Mouse (Mus musculus): ENCODE results near the gene Gm45021. TPM values are rescaled to one million over a fixed set of nuclear protein-coding genes. Genes with fewer than 3 reads are reported as not detected.

Gene Gm45021
- total and polyA plus RNA-seq, 3 experiments: not detected

DNA sequence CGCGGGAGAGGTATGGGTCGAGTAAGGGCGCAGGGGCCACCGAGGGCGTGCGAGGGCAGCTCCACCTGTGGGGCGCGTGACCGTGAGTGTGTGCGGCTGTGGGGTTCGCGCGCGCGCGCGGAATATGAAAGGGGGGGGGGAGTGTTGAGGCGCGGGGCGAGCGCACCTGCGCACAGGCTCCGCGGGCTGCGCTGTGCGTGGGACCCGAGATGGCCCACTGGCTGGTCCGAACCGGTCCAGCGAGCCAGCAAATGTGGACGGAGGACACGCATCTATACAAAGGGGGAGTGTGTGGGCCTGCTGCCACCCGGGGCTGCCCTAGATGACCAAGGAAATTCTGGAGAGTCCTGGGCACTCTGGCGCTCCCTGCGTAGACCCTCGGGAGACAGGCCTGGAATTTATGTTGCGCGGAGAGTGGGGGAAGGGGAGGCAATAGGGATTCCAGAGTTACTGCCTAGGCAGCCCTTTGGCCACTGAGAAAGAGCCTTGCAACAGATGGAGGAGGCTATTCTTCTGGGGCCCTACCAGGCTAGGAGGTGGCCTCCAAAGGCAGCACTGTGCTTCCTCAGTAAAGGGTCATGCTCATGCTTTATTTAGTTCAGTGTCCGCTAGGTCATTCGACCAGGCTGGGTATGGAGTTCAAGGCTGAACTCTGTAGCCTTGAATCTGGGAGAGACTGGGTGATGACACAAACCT, 4.8 kb downstream of the Gm45021 start:
- DNase-seq (ENCODE audit: low spot score) (no peak), ATAC-seq (ENCODE audit: extremely low read depth, insufficient number of reproducible peaks, low FRiP score, poor library complexity, severe bottlenecking) (no peak)
- Histone ChIP-seq H3K4me1 (ENCODE audit: insufficient read depth, low read depth, low read length) (no peaks in the 10 kb centered on the region), H3K4me3 (ENCODE audit: low read depth, low read length) (no peak overlapping the region), H3K9me3 (replicated peaks) (no peaks in the 10 kb centered on the region; the same call in 1 of the 2 replicates), H3K27me3 (ENCODE audit: insufficient read depth, low read length) (no peaks in the 10 kb centered on the region; the same call in 1 of the 2 replicates), H3K36me3 (replicated peaks) (no peaks in the 10 kb centered on the region)
- TF ChIP-seq GATA2 (IDR thresholded peaks at IDR 0.05; ENCODE audit: borderline replicate concordance, low read depth, low read length) (no peak), POLR2AphosphoS5 (IDR thresholded peaks at IDR 0.05; ENCODE audit: insufficient replicate concordance, low read depth, low read length) (no peak), TAL1 (conservative IDR thresholded peaks at IDR 0.05; ENCODE audit: low read depth, low read length) (no peak), CTCF (IDR thresholded peaks at IDR 0.05; ENCODE audit: low read depth, low read length) (no peak), GATA1 (IDR thresholded peaks at IDR 0.05; ENCODE audit: borderline replicate concordance, low read length) (no peak)

DNA sequence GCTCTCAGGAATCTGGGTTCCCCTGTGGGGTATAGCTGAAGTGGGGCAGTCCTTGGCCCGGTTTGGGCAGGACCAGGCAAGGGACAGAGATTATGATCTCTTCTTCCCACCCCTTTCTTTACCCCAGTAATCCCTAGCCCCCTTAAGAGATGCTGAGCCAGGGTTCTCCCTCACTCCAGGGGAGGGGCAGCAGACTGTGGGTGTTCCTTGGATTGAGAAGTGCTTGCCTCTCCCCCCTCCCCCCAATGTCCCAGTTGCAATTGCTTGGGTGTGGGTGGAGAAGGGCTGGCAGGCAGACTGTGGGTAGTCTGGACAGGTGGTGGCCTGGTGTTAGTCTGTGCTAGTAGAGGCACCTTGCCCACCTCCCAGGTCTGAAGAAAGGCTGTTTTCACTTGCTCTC, 5.9 kb downstream of the Gm45021 start:
- TF ChIP-seq TAL1 (conservative IDR thresholded peaks at IDR 0.05; ENCODE audit: low read depth, low read length): no peak
- TF ChIP-seq POLR2AphosphoS5 (IDR thresholded peaks at IDR 0.05; ENCODE audit: insufficient replicate concordance, low read depth, low read length): no peak
- Histone ChIP-seq H3K4me3 (ENCODE audit: low read depth, low read length) (no peak overlapping the region), H3K4me1 (ENCODE audit: insufficient read depth, low read depth, low read length) (no peaks in the 10 kb centered on the region), H3K36me3 (replicated peaks) (no peaks in the 10 kb centered on the region), H3K27me3 (ENCODE audit: insufficient read depth, low read length) (no peaks in the 10 kb centered on the region; the same call in 1 of the 2 replicates), H3K9me3 (replicated peaks) (no peaks in the 10 kb centered on the region; the same call in 1 of the 2 replicates)
- no peak for ATAC-seq (ENCODE audit: extremely low read depth, insufficient number of reproducible peaks, low FRiP score, poor library complexity, severe bottlenecking)
- DNase-seq (ENCODE audit: low spot score): no peak

DNA sequence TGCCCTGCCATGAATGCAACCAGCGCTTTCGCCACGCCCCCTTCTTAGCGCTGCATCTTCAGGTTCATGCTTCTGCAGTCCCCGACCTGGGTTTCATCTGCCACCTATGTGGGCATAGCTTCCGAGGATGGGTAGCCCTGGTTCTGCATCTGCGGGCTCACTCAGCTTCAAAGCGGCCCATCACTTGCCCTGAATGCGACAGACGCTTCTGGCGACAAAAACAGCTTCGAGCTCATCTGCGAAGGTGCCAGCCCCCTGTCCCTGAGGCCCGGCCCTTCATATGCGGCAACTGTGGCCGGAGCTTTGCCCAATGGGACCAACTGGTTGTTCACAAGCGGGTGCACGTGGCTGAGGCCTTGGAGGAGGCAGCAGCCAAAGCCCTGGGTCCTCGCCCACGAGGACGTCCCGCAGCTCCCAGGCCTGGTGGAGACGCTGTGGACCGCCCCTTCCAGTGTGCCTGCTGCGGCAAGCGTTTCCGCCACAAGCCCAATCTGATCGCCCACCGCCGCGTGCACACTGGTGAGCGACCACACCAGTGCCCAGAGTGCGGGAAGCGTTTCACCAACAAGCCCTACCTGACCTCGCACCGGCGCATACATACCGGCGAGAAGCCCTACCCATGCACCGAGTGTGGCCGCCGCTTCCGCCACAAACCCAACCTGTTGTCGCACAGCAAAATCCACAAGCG, 7.3 kb downstream of the Gm45021 start:
- H3K4me3 ChIP-seq (ENCODE audit: low read depth, low read length): no peak overlapping the region
- no peak for DNase-seq (ENCODE audit: low spot score)
- H3K9me3 ChIP-seq (replicated peaks): no peaks in the 10 kb centered on the region; the same call in 1 of the 2 replicates
- H3K4me1 ChIP-seq (ENCODE audit: insufficient read depth, low read depth, low read length): no peaks in the 10 kb centered on the region
- H3K27me3 ChIP-seq (ENCODE audit: insufficient read depth, low read length): no peaks in the 10 kb centered on the region; the same call in 1 of the 2 replicates
- TF ChIP-seq GATA2 (IDR thresholded peaks at IDR 0.05; ENCODE audit: borderline replicate concordance, low read depth, low read length) (no peak), POLR2AphosphoS5 (IDR thresholded peaks at IDR 0.05; ENCODE audit: insufficient replicate concordance, low read depth, low read length) (no peak)
- H3K36me3 ChIP-seq (replicated peaks): no peaks in the 10 kb centered on the region
- no peak for ATAC-seq (ENCODE audit: extremely low read depth, insufficient number of reproducible peaks, low FRiP score, poor library complexity, severe bottlenecking)

DNA sequence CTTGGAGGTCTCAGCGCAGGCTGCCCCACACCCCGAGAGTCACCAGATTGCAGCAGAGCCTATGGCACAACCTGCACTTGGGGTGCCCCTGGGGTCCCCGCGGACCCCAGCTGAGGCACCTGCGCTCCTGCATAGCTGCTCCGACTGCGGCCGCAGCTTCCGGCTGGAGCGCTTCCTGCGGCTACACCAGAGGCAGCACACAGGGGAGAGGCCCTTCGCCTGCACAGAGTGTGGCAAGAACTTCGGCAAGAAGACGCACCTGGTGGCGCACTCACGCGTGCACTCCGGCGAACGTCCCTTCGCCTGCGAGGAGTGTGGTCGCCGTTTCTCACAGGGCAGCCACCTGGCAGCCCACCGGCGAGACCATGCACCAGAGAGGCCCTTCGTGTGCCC, 7.8 kb downstream of the Gm45021 start:
- Histone ChIP-seq H3K4me1 (ENCODE audit: insufficient read depth, low read depth, low read length) (no peaks in the 10 kb centered on the region), H3K4me3 (ENCODE audit: low read depth, low read length) (no peak overlapping the region), H3K36me3 (replicated peaks) (no peaks in the 10 kb centered on the region), H3K27me3 (ENCODE audit: insufficient read depth, low read length) (no peaks in the 10 kb centered on the region; the same call in 1 of the 2 replicates), H3K9me3 (replicated peaks) (no peaks in the 10 kb centered on the region; the same call in 1 of the 2 replicates)
- DNase-seq (ENCODE audit: low spot score): no peak
- no peak for ATAC-seq (ENCODE audit: extremely low read depth, insufficient number of reproducible peaks, low FRiP score, poor library complexity, severe bottlenecking)
- TF ChIP-seq CTCF (IDR thresholded peaks at IDR 0.05; ENCODE audit: low read depth, low read length) (no peak), GATA1 (IDR thresholded peaks at IDR 0.05; ENCODE audit: borderline replicate concordance, low read length) (no peak), GATA2 (IDR thresholded peaks at IDR 0.05; ENCODE audit: borderline replicate concordance, low read depth, low read length) (no peak), TAL1 (conservative IDR thresholded peaks at IDR 0.05; ENCODE audit: low read depth, low read length) (no peak), POLR2AphosphoS5 (IDR thresholded peaks at IDR 0.05; ENCODE audit: insufficient replicate concordance, low read depth, low read length) (no peak)

GRCm38 (mm10) chr6:48600594-48600993, 11.2 kb downstream of the Gm45021 start:
- Histone ChIP-seq H3K9me3 (replicated peaks) (no peaks in the 10 kb centered on the region; the same call in 1 of the 2 replicates), H3K36me3 (replicated peaks) (no peaks in the 10 kb centered on the region), H3K27me3 (ENCODE audit: insufficient read depth, low read length) (no peaks in the 10 kb centered on the region), H3K4me1 (ENCODE audit: insufficient read depth, low read depth, low read length) (no peaks in the 10 kb centered on the region), H3K4me3 (ENCODE audit: low read depth, low read length) (no peak overlapping the region)
- TF ChIP-seq GATA1 (IDR thresholded peaks at IDR 0.05; ENCODE audit: borderline replicate concordance, low read length) (no peak), TAL1 (conservative IDR thresholded peaks at IDR 0.05; ENCODE audit: low read depth, low read length) (no peak), POLR2AphosphoS5 (IDR thresholded peaks at IDR 0.05; ENCODE audit: insufficient replicate concordance, low read depth, low read length) (no peak), CTCF (IDR thresholded peaks at IDR 0.05; ENCODE audit: low read depth, low read length) (no peak), GATA2 (IDR thresholded peaks at IDR 0.05; ENCODE audit: borderline replicate concordance, low read depth, low read length) (no peak)
- no peak for ATAC-seq (ENCODE audit: extremely low read depth, insufficient number of reproducible peaks, low FRiP score, poor library complexity, severe bottlenecking)
- DNase-seq (ENCODE audit: low spot score): no peak

DNA sequence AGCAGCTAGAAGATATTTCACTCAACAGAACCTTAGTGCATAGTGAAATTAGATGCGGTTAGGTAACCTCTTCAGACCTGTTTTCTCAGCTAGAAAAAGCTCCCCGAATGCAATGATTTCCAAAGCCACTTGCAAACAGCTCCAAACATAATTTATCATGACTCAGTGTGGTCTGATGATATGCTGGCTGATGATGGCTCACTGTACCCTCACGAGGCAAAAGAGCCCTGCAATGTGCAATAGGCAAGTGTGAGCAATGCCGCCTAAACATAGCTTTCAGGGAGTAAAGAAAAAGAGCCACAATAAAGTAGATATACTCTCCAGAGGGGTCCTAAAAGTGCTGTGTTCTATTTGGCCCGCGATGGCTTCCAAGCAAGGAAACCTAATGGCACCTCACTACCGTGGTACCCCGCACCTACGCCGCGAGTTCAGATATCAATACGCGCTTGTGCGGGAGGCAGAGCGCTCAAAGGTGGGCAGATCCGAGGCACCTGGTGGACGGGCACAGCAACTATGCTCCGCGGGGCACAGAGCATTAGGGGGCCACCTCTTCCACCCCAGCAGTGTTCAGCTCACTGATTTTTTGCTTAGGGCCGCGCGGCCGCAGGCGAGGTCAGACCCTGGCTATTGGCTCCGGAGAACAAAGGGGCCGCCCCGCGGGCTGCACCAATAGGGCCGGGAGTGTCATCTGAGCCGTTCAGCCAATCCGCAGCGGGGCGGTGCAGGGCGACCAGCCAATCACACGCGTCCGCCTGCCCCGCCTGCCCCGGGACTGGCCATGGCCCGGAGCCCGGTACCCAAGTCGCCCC, 12.1 kb downstream of the Gm45021 start, which contains the start of gene Zfp775:
Gene Zfp775, plus strand, starts transcription at position 793 of the 809 bp plus-strand sequence.
- Histone ChIP-seq H3K36me3 (replicated peaks) (no peaks in the 10 kb centered on the region), H3K4me3 (ENCODE audit: low read depth, low read length) (no peak within 1 kb of the TSS)
- no peak for DNase-seq (ENCODE audit: low spot score)

More for the DNA sequence above, 12.1 kb downstream of the Gm45021 start, which contains the start of gene Zfp775:
- Histone ChIP-seq H3K27me3 (ENCODE audit: insufficient read depth, low read length) (no peaks in the 10 kb centered on the region), H3K9me3 (replicated peaks) (no peaks in the 10 kb centered on the region; the same call in 1 of the 2 replicates), H3K4me1 (ENCODE audit: insufficient read depth, low read depth, low read length) (no peaks in the 10 kb centered on the region)
- no peak for TF ChIP-seq POLR2AphosphoS5 (IDR thresholded peaks at IDR 0.05; ENCODE audit: insufficient replicate concordance, low read depth, low read length)
- no peak for TF ChIP-seq TAL1 (conservative IDR thresholded peaks at IDR 0.05; ENCODE audit: low read depth, low read length)
- TF ChIP-seq GATA2 (IDR thresholded peaks at IDR 0.05; ENCODE audit: borderline replicate concordance, low read depth, low read length): no peak
- TF ChIP-seq CTCF (IDR thresholded peaks at IDR 0.05; ENCODE audit: low read depth, low read length): no peak
- TF ChIP-seq GATA1 (IDR thresholded peaks at IDR 0.05; ENCODE audit: borderline replicate concordance, low read length): no peak
- no peak for ATAC-seq (ENCODE audit: extremely low read depth, insufficient number of reproducible peaks, low FRiP score, poor library complexity, severe bottlenecking)

Data from G1E (cell line).